Mouse (Mus musculus): Measurements from ENCODE around the gene Suv39h2. TPM values are rescaled to one million over a fixed set of nuclear protein-coding genes. Genes with fewer than 3 reads are reported as not detected.

The Suv39h2 gene
- polyA plus RNA-seq (2014; fragmentation: Nextera tagmentation; extraction: Ambion mirVana): 19.1 and 21.4 TPM in 2 replicates

- DNase-seq (ENCODE audit: low spot score) (peak; percentile 97), ATAC-seq (peak; percentile 96)
- 0% methylated on average over 42 of the region's 42 CpGs for WGBS
- Histone ChIP-seq H3K27me3 (replicated peaks; ENCODE audit: control insufficient read depth, insufficient read depth, low read length) (no peaks in the 10 kb centered on the region), H3K4me1 (ENCODE audit: control insufficient read depth, insufficient read depth, low read length) (peaks cover 12% of the 10 kb centered on the region), H3K9ac (ENCODE audit: low read length) (peak within 1 kb of the TSS; percentile 78), H3K4me3 (ENCODE audit: low read depth, low read length) (peak within 1 kb of the TSS; percentile 91), H3K36me3 (ENCODE audit: control insufficient read depth, insufficient read depth, low read length) (peaks cover 16% of the 10 kb centered on the region), H3K4me2 (ENCODE audit: low read length) (peak within 1 kb of the TSS; percentile 63), H3K27ac (ENCODE audit: low read depth, low read length) (peak within 1 kb of the TSS; percentile 92), H3K9me3 (replicated peaks; ENCODE audit: control insufficient read depth, low read length) (no peaks in the 10 kb centered on the region)
Observed at GRCm38 (mm10) chr2:3474861-3475283, at the start of gene Suv39h2. TSS of gene Suv39h2 (minus strand) at chr2:3475031.

GRCm38 (mm10) chr2:3522558-3522957 lies 47.7 kb upstream of the Suv39h2 start:
- Histone ChIP-seq H3K36me3 (ENCODE audit: control insufficient read depth, insufficient read depth, low read length) (no peaks in the 10 kb centered on the region), H3K4me2 (ENCODE audit: low read length) (no peak overlapping the region), H3K4me3 (ENCODE audit: low read depth, low read length) (no peak overlapping the region), H3K27ac (ENCODE audit: low read depth, low read length) (no peak overlapping the region), H3K4me1 (ENCODE audit: control insufficient read depth, insufficient read depth, low read length) (no peaks in the 10 kb centered on the region), H3K27me3 (replicated peaks; ENCODE audit: control insufficient read depth, insufficient read depth, low read length) (no peaks in the 10 kb centered on the region), H3K9ac (ENCODE audit: low read length) (no peak overlapping the region), H3K9me3 (replicated peaks; ENCODE audit: control insufficient read depth, low read length) (no peaks in the 10 kb centered on the region)
- ATAC-seq (no peak), DNase-seq (ENCODE audit: low spot score) (no peak)
- 88% methylated on average over 4 of the region's 4 CpGs for WGBS

- Histone ChIP-seq H3K4me2 (ENCODE audit: low read length) (peak within 1 kb of the TSS; percentile 95), H3K9me3 (replicated peaks; ENCODE audit: control insufficient read depth, low read length) (no peaks in the 10 kb centered on the region), H3K4me1 (ENCODE audit: control insufficient read depth, insufficient read depth, low read length) (peaks cover 13% of the 10 kb centered on the region), H3K36me3 (ENCODE audit: control insufficient read depth, insufficient read depth, low read length) (peaks cover 31% of the 10 kb centered on the region), H3K27ac (ENCODE audit: low read depth, low read length) (peak within 1 kb of the TSS; percentile 68), H3K9ac (ENCODE audit: low read length) (peak within 1 kb of the TSS; percentile 92), H3K27me3 (replicated peaks; ENCODE audit: control insufficient read depth, insufficient read depth, low read length) (no peaks in the 10 kb centered on the region), H3K4me3 (ENCODE audit: low read depth, low read length) (peak within 1 kb of the TSS; percentile 78)
- DNase-seq (ENCODE audit: low spot score): peak; percentile 100
- ATAC-seq: peak; percentile 100
- WGBS: under 1% methylated on average over 60 of the region's 60 CpGs
Observed at GRCm38 (mm10) chr2:3512552-3513454, 38.0 kb upstream of the Suv39h2 start, which contains the start of the genes Gm45902, Hspa14 and Cdnf. TSS of gene Gm45902 (minus strand) at chr2:3512790. TSS of gene Hspa14 (minus strand) at chr2:3512814. TSS of gene Cdnf (plus strand) at chr2:3513030.

GRCm38 (mm10) chr2:3512076-3512475 lies 37.2 kb upstream of the Suv39h2 start:
- peak; percentile 28 for DNase-seq (ENCODE audit: low spot score)
- WGBS: under 1% methylated on average over 15 of the region's 15 CpGs

GRCm38 (mm10) chr2:3500886-3501285 lies 26.1 kb upstream of the Suv39h2 start:
- ATAC-seq (no peak), DNase-seq (ENCODE audit: low spot score) (no peak)
- 95% methylated on average over 5 of the region's 5 CpGs for WGBS
- Histone ChIP-seq H3K27me3 (replicated peaks; ENCODE audit: control insufficient read depth, insufficient read depth, low read length) (no peaks in the 10 kb centered on the region), H3K4me3 (ENCODE audit: low read depth, low read length) (no peak overlapping the region), H3K4me2 (ENCODE audit: low read length) (no peak overlapping the region), H3K9ac (ENCODE audit: low read length) (no peak overlapping the region), H3K36me3 (ENCODE audit: control insufficient read depth, insufficient read depth, low read length) (peaks cover 70% of the 10 kb centered on the region), H3K27ac (ENCODE audit: low read depth, low read length) (no peak overlapping the region), H3K9me3 (replicated peaks; ENCODE audit: control insufficient read depth, low read length) (no peaks in the 10 kb centered on the region), H3K4me1 (ENCODE audit: control insufficient read depth, insufficient read depth, low read length) (no peaks in the 10 kb centered on the region)

More at GRCm38 (mm10) chr2:3512076-3512475, 37.2 kb upstream of the Suv39h2 start:
- Histone ChIP-seq H3K36me3 (ENCODE audit: control insufficient read depth, insufficient read depth, low read length) (peaks cover 36% of the 10 kb centered on the region), H3K4me3 (ENCODE audit: low read depth, low read length) (peak overlapping the region; percentile 78), H3K9ac (ENCODE audit: low read length) (peak overlapping the region; percentile 92), H3K4me2 (ENCODE audit: low read length) (peak overlapping the region; percentile 95), H3K9me3 (replicated peaks; ENCODE audit: control insufficient read depth, low read length) (no peaks in the 10 kb centered on the region), H3K4me1 (ENCODE audit: control insufficient read depth, insufficient read depth, low read length) (peaks cover 13% of the 10 kb centered on the region), H3K27ac (ENCODE audit: low read depth, low read length) (peak overlapping the region; percentile 68), H3K27me3 (replicated peaks; ENCODE audit: control insufficient read depth, insufficient read depth, low read length) (no peaks in the 10 kb centered on the region)
- ATAC-seq: no peak

GRCm38 (mm10) chr2:3499543-3499942 lies 24.7 kb upstream of the Suv39h2 start:
- 92% methylated on average over 6 of the region's 6 CpGs for WGBS
- Histone ChIP-seq H3K4me1 (ENCODE audit: control insufficient read depth, insufficient read depth, low read length) (no peaks in the 10 kb centered on the region), H3K36me3 (ENCODE audit: control insufficient read depth, insufficient read depth, low read length) (peaks cover 70% of the 10 kb centered on the region), H3K4me2 (ENCODE audit: low read length) (no peak overlapping the region), H3K4me3 (ENCODE audit: low read depth, low read length) (no peak overlapping the region), H3K27ac (ENCODE audit: low read depth, low read length) (no peak overlapping the region), H3K27me3 (replicated peaks; ENCODE audit: control insufficient read depth, insufficient read depth, low read length) (no peaks in the 10 kb centered on the region), H3K9ac (ENCODE audit: low read length) (no peak overlapping the region), H3K9me3 (replicated peaks; ENCODE audit: control insufficient read depth, low read length) (no peaks in the 10 kb centered on the region)
- DNase-seq (ENCODE audit: low spot score): no peak
- ATAC-seq: no peak

GRCm38 (mm10) chr2:3493833-3494409 lies 19.1 kb upstream of the Suv39h2 start:
- 88% methylated on average over 3 of the region's 3 CpGs for WGBS
- H3K9me3 ChIP-seq (replicated peaks; ENCODE audit: control insufficient read depth, low read length): no peaks in the 10 kb centered on the region
- H3K27ac ChIP-seq (ENCODE audit: low read depth, low read length): no peak overlapping the region
- no peak overlapping the region for H3K4me2 ChIP-seq (ENCODE audit: low read length)
- H3K4me1 ChIP-seq (ENCODE audit: control insufficient read depth, insufficient read depth, low read length): no peaks in the 10 kb centered on the region
- ATAC-seq (no peak), DNase-seq (ENCODE audit: low spot score) (no peak)
- no peak overlapping the region for H3K4me3 ChIP-seq (ENCODE audit: low read depth, low read length)
- H3K36me3 ChIP-seq (ENCODE audit: control insufficient read depth, insufficient read depth, low read length): peaks cover 81% of the 10 kb centered on the region
- H3K9ac ChIP-seq (ENCODE audit: low read length): no peak overlapping the region
- H3K27me3 ChIP-seq (replicated peaks; ENCODE audit: control insufficient read depth, insufficient read depth, low read length): no peaks in the 10 kb centered on the region

GRCm38 (mm10) chr2:3489816-3490215 lies 15.0 kb upstream of the Suv39h2 start:
- H3K36me3 ChIP-seq (ENCODE audit: control insufficient read depth, insufficient read depth, low read length): peaks cover 50% of the 10 kb centered on the region

More at GRCm38 (mm10) chr2:3489816-3490215, 15.0 kb upstream of the Suv39h2 start:
- H3K27ac ChIP-seq (ENCODE audit: low read depth, low read length): no peak overlapping the region
- no peak overlapping the region for H3K9ac ChIP-seq (ENCODE audit: low read length)
- DNase-seq (ENCODE audit: low spot score) (no peak), ATAC-seq (no peak)
- no peaks in the 10 kb centered on the region for H3K27me3 ChIP-seq (replicated peaks; ENCODE audit: control insufficient read depth, insufficient read depth, low read length)
- 61% methylated on average over 3 of the region's 3 CpGs for WGBS
- no peaks in the 10 kb centered on the region for H3K9me3 ChIP-seq (replicated peaks; ENCODE audit: control insufficient read depth, low read length)
- no peaks in the 10 kb centered on the region for H3K4me1 ChIP-seq (ENCODE audit: control insufficient read depth, insufficient read depth, low read length)
- no peak overlapping the region for H3K4me2 ChIP-seq (ENCODE audit: low read length)
- no peak overlapping the region for H3K4me3 ChIP-seq (ENCODE audit: low read depth, low read length)

All from forebrain, embryonic 14.5 days (tissue).